Mouse (Mus musculus) midbrain, embryonic 15.5 days (tissue): ENCODE data around the gene Nrxn2. TPM values are rescaled to one million over a fixed set of nuclear protein-coding genes. Genes with fewer than 3 reads are reported as not detected.
A peak's percentile ranks its signal among the peaks of the same experiment; 100 is the strongest.

Experiments used
- ATAC-seq: fragments of 200-750 bp; cut with Nextera tagmentation; replicated peaks from 2 replicates; pipeline ENCODE4 v1.8.0; 2017; ENCODE audit warnings: moderate TSS enrichment
- H3K27ac ChIP-seq: fragments of 300-500 bp; sonication (generic); 2 replicates; pipeline ENCODE4 v1.5.1; 2015; ENCODE audit warnings: mild to moderate bottlenecking, inconsistent platforms
- H3K27me3 ChIP-seq: fragments of 300-500 bp; sonication (generic); replicated peaks from 2 replicates; pipeline ENCODE4 v1.6.1; 2015; ENCODE audit warnings: inconsistent platforms
- H3K36me3 ChIP-seq: fragments of 300-500 bp; sonication (generic); replicated peaks from 2 replicates; pipeline ENCODE4 v1.6.1; 2015; ENCODE audit warnings: inconsistent platforms
- H3K4me1 ChIP-seq: fragments of 300-500 bp; sonication (generic); 2 replicates; pipeline ENCODE4 v1.6.1; 2015; ENCODE audit warnings: inconsistent platforms
- H3K4me2 ChIP-seq: fragments of 300-500 bp; sonication (generic); 2 replicates; pipeline ENCODE4 v1.6.1; 2015; ENCODE audit warnings: inconsistent platforms, mild to moderate bottlenecking, moderate library complexity
- H3K4me3 ChIP-seq: fragments of 300-500 bp; sonication (generic); 2 replicates; pipeline ENCODE4 v1.5.1; 2015; ENCODE audit warnings: mild to moderate bottlenecking, inconsistent platforms
- H3K9ac ChIP-seq: fragments of 300-500 bp; sonication (generic); 2 replicates; pipeline ENCODE4 v1.6.1; 2015; ENCODE audit warnings: mild to moderate bottlenecking, inconsistent platforms
- H3K9me3 ChIP-seq: fragments of 300-500 bp; sonication (generic); 2 replicates; pipeline ENCODE4 v1.6.1; 2016; ENCODE audit warnings: inconsistent platforms
- whole genome bisulfite sequencing: fragments of 180-500 bp; shearing (Covaris S2); methylation state at CpG from one replicate; pipeline ENCODE4 v1.1.7; 2015; ENCODE audit warnings: mixed read lengths; 5-methylcytosine and 5-hydroxymethylcytosine counted together
- polyA plus RNA-seq: library from polyadenylated mRNA; unstranded; fragments of >200 nt; fragmentation: Nextera tagmentation; extraction: Ambion mirVana; gene quantifications from 2 replicates; pipeline ENCODE4 v1.2.1, GENCODE M21; 2015

The Nrxn2 gene
- polyA plus RNA-seq, result 44.6 and 44.9 TPM in 2 replicates

- Histone ChIP-seq H3K36me3 (no peaks in the 10 kb centered on the region), H3K27me3 (no peaks in the 10 kb centered on the region), H3K9ac (peak within 1 kb of the TSS; percentile 88), H3K4me2 (peak within 1 kb of the TSS; percentile 88), H3K27ac (peak within 1 kb of the TSS; percentile 97), H3K4me1 (peaks cover 74% of the 10 kb centered on the region), H3K4me3 (peak within 1 kb of the TSS; percentile 75), H3K9me3 (no peaks in the 10 kb centered on the region)
- ATAC-seq, result peak; percentile 92
- under 1% methylated on average over 45 of the region's 46 CpGs for WGBS
These were observed at the start of gene Nrxn2 for GRCm38 (mm10) chr19:6418233-6418879. TSS of gene Nrxn2 (plus strand) at chr19:6418731.

DNA sequence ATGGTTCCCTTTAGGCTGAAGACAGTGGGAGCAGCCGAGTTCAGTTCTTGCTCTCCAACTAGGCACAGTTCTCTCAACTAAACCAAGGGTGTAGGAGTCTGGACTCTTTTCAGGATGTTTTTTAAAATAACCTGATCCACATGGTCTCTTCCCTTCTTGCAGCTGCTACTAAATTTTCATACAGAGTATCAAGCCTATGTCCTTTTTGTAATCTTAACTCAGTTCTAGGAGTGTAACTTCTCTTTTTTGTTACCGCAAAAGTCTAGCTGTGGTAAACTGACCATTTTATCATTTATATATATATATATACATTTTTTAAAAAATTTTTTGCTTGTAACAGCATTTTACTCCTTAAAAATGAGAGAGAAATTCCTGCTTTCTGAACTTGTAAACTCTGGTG, 48.4 kb upstream of the Nrxn2 start:
- no peak overlapping the region for H3K27ac ChIP-seq
- H3K27me3 ChIP-seq, result no peaks in the 10 kb centered on the region
- no peak overlapping the region for H3K4me2 ChIP-seq
- peaks cover 16% of the 10 kb centered on the region for H3K4me1 ChIP-seq
- H3K36me3 ChIP-seq, result peaks cover 77% of the 10 kb centered on the region
- H3K4me3 ChIP-seq, result no peak overlapping the region
- no peak for ATAC-seq
- H3K9ac ChIP-seq, result no peak overlapping the region
- H3K9me3 ChIP-seq, result no peaks in the 10 kb centered on the region
- 93% methylated on average over 2 of the region's 2 CpGs for WGBS

DNA sequence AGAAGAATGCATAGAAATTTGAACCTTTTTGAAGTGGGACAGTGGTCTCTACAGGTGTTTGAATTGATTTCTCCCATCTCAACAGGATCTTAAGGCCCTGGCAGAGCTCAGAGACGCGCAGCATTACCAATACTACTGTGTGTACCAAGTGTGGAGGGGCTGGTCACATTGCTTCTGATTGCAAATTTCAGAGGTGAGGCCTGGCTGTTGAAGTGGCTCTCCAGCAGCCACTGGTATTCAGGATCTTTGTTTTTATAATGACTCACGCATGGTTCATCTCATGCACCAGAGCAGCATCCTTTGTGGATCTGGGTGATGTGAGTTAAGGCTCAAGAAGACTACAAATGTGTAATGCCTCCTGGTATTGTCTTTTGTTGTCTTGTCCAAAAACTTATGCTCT, 46.1 kb upstream of the Nrxn2 start:
- 91% methylated on average over 3 of the region's 3 CpGs for WGBS
- H3K4me1 ChIP-seq, result peaks cover 5% of the 10 kb centered on the region; the same call in 1 of the 2 replicates
- peaks cover 81% of the 10 kb centered on the region for H3K36me3 ChIP-seq
- no peaks in the 10 kb centered on the region for H3K9me3 ChIP-seq
- no peak overlapping the region for H3K9ac ChIP-seq
- H3K27me3 ChIP-seq, result no peaks in the 10 kb centered on the region
- no peak overlapping the region for H3K27ac ChIP-seq
- no peak for ATAC-seq
- H3K4me3 ChIP-seq, result no peak overlapping the region
- H3K4me2 ChIP-seq, result no peak overlapping the region

- no peaks in the 10 kb centered on the region for H3K9me3 ChIP-seq
- no peaks in the 10 kb centered on the region for H3K4me1 ChIP-seq
- peaks cover 74% of the 10 kb centered on the region for H3K36me3 ChIP-seq
- H3K27ac ChIP-seq, result no peak overlapping the region
- ATAC-seq, result 0 out of 2 replicates have a peak, but pooled peaks have one; percentile 27
- no peak overlapping the region for H3K4me2 ChIP-seq
- H3K4me3 ChIP-seq, result no peak overlapping the region
- no peaks in the 10 kb centered on the region for H3K27me3 ChIP-seq
- WGBS, result 66% methylated on average over 12 of the region's 12 CpGs
- no peak overlapping the region for H3K9ac ChIP-seq
These were observed 44.8 kb upstream of the Nrxn2 start for GRCm38 (mm10) chr19:6373539-6374400.

- Histone ChIP-seq H3K27me3 (no peaks in the 10 kb centered on the region), H3K4me2 (no peak overlapping the region), H3K9ac (no peak overlapping the region), H3K4me1 (no peaks in the 10 kb centered on the region), H3K27ac (no peak overlapping the region), H3K9me3 (no peaks in the 10 kb centered on the region), H3K4me3 (no peak overlapping the region), H3K36me3 (peaks cover 70% of the 10 kb centered on the region)
- 99% methylated on average over 10 of the region's 10 CpGs for WGBS
- no peak for ATAC-seq
These were observed 44.0 kb upstream of the Nrxn2 start for GRCm38 (mm10) chr19:6374571-6374970.

DNA sequence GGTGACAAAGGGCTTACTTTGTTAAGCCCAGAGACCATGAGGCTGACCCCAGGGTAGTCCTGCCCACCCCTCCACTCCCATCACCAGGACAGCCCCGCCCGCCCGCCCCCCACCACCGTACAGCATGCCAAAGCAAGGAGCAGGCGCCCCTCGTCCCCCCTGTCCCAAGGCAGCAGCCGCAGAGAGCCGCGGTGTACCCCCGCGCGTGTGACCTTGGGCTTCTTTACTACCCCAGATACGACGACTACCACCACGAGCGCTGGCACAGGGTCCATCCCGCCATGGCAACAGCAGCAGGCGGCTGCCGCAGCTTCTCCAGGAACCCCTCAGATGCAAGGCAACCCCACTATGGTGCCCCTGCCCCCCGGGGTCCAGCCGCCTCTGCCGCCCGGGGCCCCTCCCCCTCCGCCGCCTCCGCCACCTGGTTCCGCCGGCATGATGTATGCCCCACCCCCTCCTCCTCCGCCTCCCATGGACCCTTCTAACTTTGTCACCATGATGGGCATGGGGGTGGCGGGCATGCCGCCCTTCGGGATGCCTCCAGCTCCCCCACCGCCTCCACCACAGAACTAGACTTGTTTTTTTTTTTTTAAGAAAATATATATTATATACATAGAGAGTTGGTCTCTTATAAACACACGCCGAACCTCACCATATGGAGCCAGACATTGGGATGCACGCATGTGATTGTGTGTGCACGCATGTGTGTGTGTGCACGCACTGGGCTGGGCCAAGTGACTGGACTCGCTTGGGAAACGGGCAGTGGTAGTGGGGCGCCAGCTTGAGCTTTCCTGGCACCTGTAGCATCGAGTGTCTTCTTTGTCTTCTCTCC, 42.9 kb upstream of the Nrxn2 start:
- Histone ChIP-seq H3K4me1 (no peaks in the 10 kb centered on the region), H3K27me3 (no peaks in the 10 kb centered on the region), H3K4me3 (no peak overlapping the region), H3K9ac (no peak overlapping the region), H3K9me3 (no peaks in the 10 kb centered on the region), H3K4me2 (no peak overlapping the region), H3K36me3 (peaks cover 63% of the 10 kb centered on the region), H3K27ac (no peak overlapping the region)
- ATAC-seq, result no peak; the same call in 1 of the 2 replicates
- 90% methylated on average over 38 of the region's 42 CpGs for WGBS

DNA sequence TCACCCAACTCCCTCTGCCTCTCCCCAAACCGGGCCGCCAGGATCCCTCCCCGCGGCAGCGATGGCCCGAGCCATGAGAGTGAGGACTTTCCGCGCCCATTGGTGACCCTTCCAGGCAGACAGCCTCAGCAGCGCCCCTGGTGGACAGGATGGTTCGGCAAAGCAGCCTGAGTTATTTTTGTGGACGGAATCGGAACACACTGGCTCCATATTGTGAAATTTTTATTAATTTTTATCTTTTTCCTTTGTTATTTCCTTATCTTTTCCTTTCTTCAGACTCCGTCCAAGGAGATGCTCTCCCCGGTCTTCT, 42.3 kb upstream of the Nrxn2 start:
- H3K4me3 ChIP-seq, result no peak overlapping the region
- H3K36me3 ChIP-seq, result peaks cover 57% of the 10 kb centered on the region
- H3K4me2 ChIP-seq, result no peak overlapping the region
- no peak overlapping the region for H3K27ac ChIP-seq
- ATAC-seq, result no peak
- H3K9me3 ChIP-seq, result no peaks in the 10 kb centered on the region
- H3K9ac ChIP-seq, result no peak overlapping the region
- WGBS, result 73% methylated on average over 14 of the region's 14 CpGs
- no peaks in the 10 kb centered on the region for H3K4me1 ChIP-seq
- H3K27me3 ChIP-seq, result no peaks in the 10 kb centered on the region

GRCm38 (mm10) chr19:6376643-6377042, 41.9 kb upstream of the Nrxn2 start:
- no peak for ATAC-seq
- H3K27ac ChIP-seq, result no peak overlapping the region
- no peak overlapping the region for H3K4me2 ChIP-seq
- no peaks in the 10 kb centered on the region for H3K27me3 ChIP-seq
- H3K9ac ChIP-seq, result no peak overlapping the region
- H3K4me3 ChIP-seq, result no peak overlapping the region
- no peaks in the 10 kb centered on the region for H3K4me1 ChIP-seq
- WGBS, result 86% methylated on average over 2 of the region's 2 CpGs
- no peaks in the 10 kb centered on the region for H3K9me3 ChIP-seq
- peaks cover 53% of the 10 kb centered on the region for H3K36me3 ChIP-seq

- Histone ChIP-seq H3K9me3 (no peaks in the 10 kb centered on the region), H3K27me3 (no peaks in the 10 kb centered on the region), H3K4me2 (no peak overlapping the region), H3K36me3 (peaks cover 44% of the 10 kb centered on the region), H3K27ac (no peak overlapping the region), H3K4me3 (no peak overlapping the region), H3K9ac (peak overlapping the region; percentile 2; the same call in 1 of the 2 replicates), H3K4me1 (no peaks in the 10 kb centered on the region)
- WGBS, result 53% methylated on average over 11 of the region's 11 CpGs
- ATAC-seq, result no peak
These were observed 41.0 kb upstream of the Nrxn2 start for GRCm38 (mm10) chr19:6377327-6378040.

- H3K9me3 ChIP-seq, result no peaks in the 10 kb centered on the region
- 96% methylated on average over 9 of the region's 9 CpGs for WGBS
- H3K4me1 ChIP-seq, result no peaks in the 10 kb centered on the region
- peaks cover 20% of the 10 kb centered on the region for H3K36me3 ChIP-seq
- no peak overlapping the region for H3K4me2 ChIP-seq
- no peaks in the 10 kb centered on the region for H3K27me3 ChIP-seq
- H3K9ac ChIP-seq, result no peak overlapping the region
- no peak overlapping the region for H3K4me3 ChIP-seq
- H3K27ac ChIP-seq, result no peak overlapping the region
- no peak for ATAC-seq
These were observed 37.9 kb upstream of the Nrxn2 start for GRCm38 (mm10) chr19:6380411-6381166.

DNA sequence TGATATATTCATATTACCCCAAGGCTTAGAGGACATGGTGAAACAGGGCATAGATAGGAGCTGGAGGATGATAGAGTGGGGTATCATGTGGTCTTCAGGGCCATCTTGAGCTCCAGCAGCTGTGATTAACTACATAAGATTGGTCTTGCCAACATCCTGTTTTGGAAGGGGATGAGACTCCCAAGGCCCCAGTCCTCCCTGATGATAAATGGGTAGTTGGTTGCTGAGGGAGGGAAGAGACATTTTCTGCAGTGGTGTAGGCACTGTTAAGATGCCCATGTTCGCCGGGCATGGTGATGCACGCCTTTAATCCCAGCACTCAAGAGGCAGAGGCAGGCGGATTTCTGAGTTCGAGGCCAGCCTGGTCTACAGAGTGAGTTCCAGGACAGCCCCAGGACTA, 37.3 kb upstream of the Nrxn2 start:
- Histone ChIP-seq H3K9ac (no peak overlapping the region), H3K9me3 (no peaks in the 10 kb centered on the region), H3K4me2 (no peak overlapping the region), H3K4me1 (no peaks in the 10 kb centered on the region), H3K4me3 (no peak overlapping the region), H3K36me3 (peaks cover 13% of the 10 kb centered on the region), H3K27ac (no peak overlapping the region), H3K27me3 (no peaks in the 10 kb centered on the region)
- WGBS, result 95% methylated on average over 5 of the region's 5 CpGs
- ATAC-seq, result no peak
